Mouse (Mus musculus): ENCODE data around the gene Sf3b2. TPM values are rescaled to one million over a fixed set of nuclear protein-coding genes. Genes with fewer than 3 reads are reported as not detected.
A peak's percentile ranks its signal among the peaks of the same experiment; 100 is the strongest.

The Sf3b2 gene
- polyA plus RNA-seq, 1 experiment: 140 TPM

DNA sequence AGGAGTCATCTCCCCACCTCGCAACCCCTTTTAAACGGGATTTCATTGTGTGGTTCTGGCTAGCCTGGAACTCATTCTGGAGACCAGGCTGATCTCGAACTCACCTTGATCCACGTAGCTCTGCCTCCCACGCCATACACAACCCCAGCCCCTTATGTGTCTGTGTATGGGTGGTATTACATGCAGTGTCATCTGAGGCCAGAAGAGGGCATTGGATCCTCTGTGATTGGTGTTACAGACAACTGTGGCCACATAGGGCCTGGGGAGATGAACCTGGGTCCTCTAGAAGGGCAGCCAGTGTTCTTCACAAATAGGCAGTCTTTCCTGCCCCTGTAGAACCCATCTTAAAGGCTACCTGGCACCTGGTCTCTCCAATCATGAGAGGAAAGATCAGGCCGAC is 11.0 kb upstream of the Sf3b2 start:
- TF ChIP-seq POLR2A (IDR thresholded peaks at IDR 0.05; ENCODE audit: low read depth, low read length): no peak
- no peak for TF ChIP-seq CTCF (IDR thresholded peaks at IDR 0.05; ENCODE audit: borderline replicate concordance, insufficient read depth, low read length)

DNA sequence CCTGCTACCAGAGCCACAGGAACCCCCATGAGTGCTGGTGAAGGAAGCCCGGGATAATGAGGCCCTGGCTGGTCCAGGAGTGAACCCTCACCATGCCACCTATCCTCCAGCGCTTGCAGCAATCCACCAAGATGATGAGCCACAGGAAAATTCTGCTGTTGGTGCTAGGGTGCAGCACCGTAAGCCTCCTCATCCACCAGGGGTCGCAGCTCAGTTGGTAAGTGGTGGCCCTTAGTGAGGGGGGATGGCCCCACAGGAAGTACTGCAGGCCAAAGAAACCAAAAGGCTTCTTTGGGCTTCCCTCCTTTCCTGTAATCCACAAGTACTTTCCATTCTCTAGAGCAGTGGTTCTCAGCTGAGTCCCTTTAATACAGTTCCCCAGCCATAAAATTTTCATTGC is 7.2 kb upstream of the Sf3b2 start:
- Histone ChIP-seq H3K4me1 (ENCODE audit: control insufficient read depth, insufficient read depth, low read length) (no peaks in the 10 kb centered on the region), H3K27ac (ENCODE audit: insufficient read depth, low read length) (no peak overlapping the region), H3K4me3 (ENCODE audit: insufficient read depth, low read length) (no peak overlapping the region)
- TF ChIP-seq CTCF (IDR thresholded peaks at IDR 0.05; ENCODE audit: borderline replicate concordance, insufficient read depth, low read length) (peak; percentile 83; the same call in 1 of the 2 replicates), POLR2A (IDR thresholded peaks at IDR 0.05; ENCODE audit: low read depth, low read length) (no peak)

More for the DNA sequence above, 11.0 kb upstream of the Sf3b2 start:
- Histone ChIP-seq H3K27ac (ENCODE audit: insufficient read depth, low read length) (no peak overlapping the region), H3K4me1 (ENCODE audit: control insufficient read depth, insufficient read depth, low read length) (no peaks in the 10 kb centered on the region), H3K4me3 (ENCODE audit: insufficient read depth, low read length) (no peak overlapping the region)

DNA sequence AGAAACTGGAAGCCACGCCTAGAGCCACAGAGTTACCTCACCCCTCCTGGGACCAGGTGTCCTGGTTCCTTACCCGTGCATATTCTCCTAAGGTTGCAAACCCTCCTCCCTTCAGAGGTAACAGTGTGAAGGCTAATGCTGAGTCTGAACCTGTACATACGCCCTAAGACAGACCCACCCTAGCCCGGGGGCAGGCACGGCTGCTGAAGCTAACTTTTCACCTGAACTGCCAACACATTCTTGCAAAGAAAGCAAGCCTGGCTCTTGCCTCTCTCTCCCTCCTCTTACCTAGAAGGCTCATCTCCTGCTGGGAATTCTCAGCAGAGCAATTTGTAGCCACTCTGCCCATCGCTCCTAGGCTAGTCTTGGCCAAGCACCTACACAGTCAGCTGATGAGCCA is 5.3 kb upstream of the Sf3b2 start:
- no peak overlapping the region for H3K4me3 ChIP-seq (ENCODE audit: insufficient read depth, low read length)
- no peak overlapping the region for H3K27ac ChIP-seq (ENCODE audit: insufficient read depth, low read length)
- TF ChIP-seq POLR2A (IDR thresholded peaks at IDR 0.05; ENCODE audit: low read depth, low read length) (no peak), CTCF (IDR thresholded peaks at IDR 0.05; ENCODE audit: borderline replicate concordance, insufficient read depth, low read length) (no peak)
- H3K4me1 ChIP-seq (ENCODE audit: control insufficient read depth, insufficient read depth, low read length): no peaks in the 10 kb centered on the region

DNA sequence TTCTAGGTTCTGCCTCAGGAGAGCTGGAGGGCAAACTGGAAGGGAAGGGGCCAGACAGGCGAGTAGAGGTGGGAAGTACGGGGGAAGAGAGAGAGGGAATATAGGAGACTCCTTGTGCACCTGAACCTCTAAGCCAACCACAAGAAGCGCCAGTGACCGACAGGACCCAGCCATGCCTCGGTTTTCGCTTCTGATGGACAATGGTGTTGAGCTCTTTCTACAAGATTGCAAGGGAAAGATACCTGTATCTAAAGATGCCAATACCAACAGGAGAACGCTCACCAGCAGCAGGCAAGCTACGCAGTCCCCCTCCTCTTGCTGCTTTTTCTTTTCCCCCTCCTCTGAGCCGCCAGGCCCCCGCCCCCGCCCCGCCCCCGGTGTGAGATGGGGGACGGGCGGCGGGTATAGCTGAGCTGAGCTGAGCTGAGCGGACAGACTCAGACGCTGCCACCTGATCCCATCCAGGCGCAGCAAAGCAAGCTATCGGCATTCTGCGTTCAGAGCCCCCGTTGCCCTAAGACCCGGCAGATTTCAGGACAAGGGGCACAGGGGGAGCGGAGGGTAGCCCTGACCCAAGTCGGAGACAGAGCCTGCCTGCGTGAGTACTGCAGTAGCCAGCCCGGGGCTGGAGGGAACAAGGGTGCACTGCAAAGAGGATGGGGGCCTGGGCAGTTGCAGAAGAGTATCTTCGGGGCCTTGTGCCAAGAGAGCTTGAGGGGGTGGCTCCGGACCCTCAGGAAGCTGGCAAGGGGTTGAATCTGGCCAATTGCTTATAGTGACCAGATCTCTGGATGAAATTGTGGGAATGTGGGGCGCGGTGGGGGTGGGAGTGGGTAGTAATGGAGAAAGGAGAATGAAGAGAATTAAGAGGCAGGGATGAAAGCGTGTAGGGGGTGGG is 2.9 kb upstream of the Sf3b2 start, which contains the start of gene Gal3st3:
Gal3st3 (plus strand) TSS at position 429 of the 898 bp plus-strand sequence.
- TF ChIP-seq POLR2A (IDR thresholded peaks at IDR 0.05; ENCODE audit: low read depth, low read length) (no peak), CTCF (IDR thresholded peaks at IDR 0.05; ENCODE audit: borderline replicate concordance, insufficient read depth, low read length) (no peak)
- Histone ChIP-seq H3K4me1 (ENCODE audit: control insufficient read depth, insufficient read depth, low read length) (no peaks in the 10 kb centered on the region), H3K27ac (ENCODE audit: insufficient read depth, low read length) (no peak within 1 kb of the TSS), H3K4me3 (ENCODE audit: insufficient read depth, low read length) (no peak within 1 kb of the TSS)

DNA sequence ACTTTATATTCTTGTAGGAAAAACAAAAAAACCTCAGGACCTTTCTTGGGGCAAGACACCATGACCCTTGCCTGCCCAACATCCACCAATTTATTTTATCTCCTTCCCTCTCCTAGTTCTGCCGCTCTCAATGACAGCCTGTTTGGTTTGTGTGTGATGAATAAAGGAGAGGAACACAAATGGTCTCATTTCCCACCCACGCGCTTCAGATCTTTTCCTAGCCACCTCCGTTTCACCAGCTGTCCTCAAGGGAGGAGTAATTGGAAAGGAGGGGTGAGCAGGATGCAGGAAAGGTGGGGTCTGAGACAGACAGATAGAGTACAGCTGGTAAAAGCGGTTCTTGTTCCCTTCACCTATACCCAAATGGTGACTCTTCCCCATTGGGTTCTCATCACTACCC is 1.4 kb upstream of the Sf3b2 start:
- no peaks in the 10 kb centered on the region for H3K4me1 ChIP-seq (ENCODE audit: control insufficient read depth, insufficient read depth, low read length)
- H3K27ac ChIP-seq (ENCODE audit: insufficient read depth, low read length): no peak overlapping the region
- TF ChIP-seq CTCF (IDR thresholded peaks at IDR 0.05; ENCODE audit: borderline replicate concordance, insufficient read depth, low read length): no peak
- no peak for TF ChIP-seq POLR2A (IDR thresholded peaks at IDR 0.05; ENCODE audit: low read depth, low read length)
- H3K4me3 ChIP-seq (ENCODE audit: insufficient read depth, low read length): no peak overlapping the region

DNA sequence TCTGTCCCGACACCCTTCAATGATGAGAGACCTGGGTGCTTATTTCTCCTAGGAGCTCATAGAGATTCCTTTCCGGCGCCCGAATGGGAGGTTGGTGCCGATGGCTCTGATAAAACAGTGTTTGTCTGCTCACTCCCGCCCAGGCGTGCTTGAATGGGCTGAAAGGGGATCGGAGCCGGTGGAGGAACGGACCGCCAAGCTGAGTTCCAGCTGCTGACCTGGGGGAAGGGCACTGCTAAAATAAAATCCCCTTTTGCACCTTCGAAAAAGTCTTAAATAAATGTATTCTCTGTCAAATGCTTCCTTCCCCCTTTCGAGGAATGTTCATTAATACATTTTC is 451 bp upstream of the Sf3b2 start:
- TF ChIP-seq POLR2A (IDR thresholded peaks at IDR 0.05; ENCODE audit: low read depth, low read length) (no peak), CTCF (IDR thresholded peaks at IDR 0.05; ENCODE audit: borderline replicate concordance, insufficient read depth, low read length) (no peak)
- Histone ChIP-seq H3K4me3 (ENCODE audit: insufficient read depth, low read length) (peak overlapping the region; percentile 72), H3K27ac (ENCODE audit: insufficient read depth, low read length) (peak overlapping the region; percentile 38; the same call in 1 of the 2 replicates), H3K4me1 (ENCODE audit: control insufficient read depth, insufficient read depth, low read length) (no peaks in the 10 kb centered on the region)

DNA sequence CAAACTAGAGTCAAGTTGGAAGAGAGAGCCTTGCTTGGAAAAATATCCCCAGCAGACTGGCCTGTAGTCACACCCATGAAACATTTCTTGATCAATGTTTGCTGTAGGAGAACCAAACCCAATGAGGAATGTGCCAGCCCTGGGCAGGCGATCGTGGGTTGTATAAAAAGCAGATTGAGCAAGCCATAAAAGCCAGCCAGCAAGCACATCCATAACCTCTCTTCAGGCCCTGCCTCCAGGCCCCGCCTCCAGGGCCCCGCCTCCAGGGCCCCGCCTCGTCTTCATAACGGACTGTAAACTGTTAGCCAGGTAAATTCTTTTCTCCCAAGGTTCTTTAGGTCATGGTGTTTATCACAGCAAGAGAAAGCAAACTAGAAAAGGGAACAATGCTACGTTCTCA is 16.9 kb downstream of the Sf3b2 start:
- TF ChIP-seq CTCF (IDR thresholded peaks at IDR 0.05; ENCODE audit: borderline replicate concordance, insufficient read depth, low read length) (no peak), POLR2A (IDR thresholded peaks at IDR 0.05; ENCODE audit: low read depth, low read length) (no peak)

DNA sequence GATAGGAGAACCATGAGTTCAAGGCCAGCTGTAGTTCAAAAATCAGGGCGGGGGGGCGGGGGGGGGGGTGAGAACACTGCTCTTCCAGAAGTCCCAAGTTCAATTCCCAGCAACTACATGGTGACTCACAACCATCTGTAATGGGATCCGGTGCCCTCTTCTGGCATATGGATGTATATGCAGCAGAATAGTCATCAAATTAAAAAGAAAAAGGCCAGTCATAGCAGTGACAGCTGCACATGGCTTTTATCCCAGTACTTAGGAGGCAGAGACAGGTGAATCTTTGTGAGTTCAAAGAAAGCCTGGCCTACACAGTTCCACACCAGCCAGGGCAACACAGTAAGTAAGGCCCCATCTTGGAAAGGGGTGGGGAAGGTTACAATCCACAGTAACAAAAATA is 18.1 kb downstream of the Sf3b2 start:
- Histone ChIP-seq H3K27ac (ENCODE audit: insufficient read depth, low read length) (no peak overlapping the region), H3K4me3 (ENCODE audit: insufficient read depth, low read length) (no peak overlapping the region), H3K4me1 (ENCODE audit: control insufficient read depth, insufficient read depth, low read length) (no peaks in the 10 kb centered on the region)
- no peak for TF ChIP-seq POLR2A (IDR thresholded peaks at IDR 0.05; ENCODE audit: low read depth, low read length)

More for the DNA sequence above, 16.9 kb downstream of the Sf3b2 start:
- no peaks in the 10 kb centered on the region for H3K4me1 ChIP-seq (ENCODE audit: control insufficient read depth, insufficient read depth, low read length)
- H3K4me3 ChIP-seq (ENCODE audit: insufficient read depth, low read length): no peak overlapping the region
- H3K27ac ChIP-seq (ENCODE audit: insufficient read depth, low read length): no peak overlapping the region

DNA sequence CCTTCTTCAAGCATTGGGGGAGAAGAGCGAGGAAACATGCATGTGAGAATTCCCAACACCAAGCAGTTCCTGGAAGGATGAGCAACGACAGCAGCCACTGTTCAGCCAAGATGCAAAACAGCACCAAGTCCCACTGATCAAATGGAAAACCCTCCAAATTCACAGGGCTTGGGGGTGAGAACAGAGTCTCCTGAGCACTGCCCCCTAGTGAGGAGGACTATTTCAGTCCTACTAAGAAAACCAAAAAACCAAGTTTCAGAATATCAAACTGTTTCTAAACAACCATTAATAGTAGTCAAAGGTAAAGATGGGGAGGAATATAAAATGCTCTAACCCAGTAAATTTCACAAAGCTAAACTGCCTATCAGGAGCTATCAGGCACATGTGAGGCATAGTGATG is 18.7 kb downstream of the Sf3b2 start:
- Histone ChIP-seq H3K4me3 (ENCODE audit: insufficient read depth, low read length) (no peak overlapping the region), H3K27ac (ENCODE audit: insufficient read depth, low read length) (no peak overlapping the region), H3K4me1 (ENCODE audit: control insufficient read depth, insufficient read depth, low read length) (peaks cover under 1% of the 10 kb centered on the region; the same call in 1 of the 2 replicates)
- TF ChIP-seq CTCF (IDR thresholded peaks at IDR 0.05; ENCODE audit: borderline replicate concordance, insufficient read depth, low read length) (no peak), POLR2A (IDR thresholded peaks at IDR 0.05; ENCODE audit: low read depth, low read length) (no peak)

DNA sequence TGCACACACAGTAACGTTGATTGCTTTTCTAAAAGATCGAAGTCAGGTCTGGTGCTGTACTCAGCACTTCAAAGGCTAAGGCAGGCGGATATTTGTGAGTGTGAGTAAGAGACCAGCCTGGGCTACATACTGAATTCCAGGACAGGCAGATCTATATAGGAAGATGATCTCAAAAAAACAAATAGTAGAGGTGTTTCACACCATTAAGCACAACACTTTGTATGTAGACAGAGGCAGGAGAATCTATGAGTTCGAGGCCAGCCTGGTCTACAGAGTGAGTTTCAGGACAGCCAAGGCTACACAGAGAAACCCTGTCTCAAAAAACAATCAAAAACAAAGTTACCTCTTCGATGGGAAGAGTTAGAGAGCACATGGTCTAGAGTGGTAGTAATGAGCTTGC is 19.5 kb downstream of the Sf3b2 start:
- Histone ChIP-seq H3K27ac (ENCODE audit: insufficient read depth, low read length) (no peak overlapping the region), H3K4me1 (ENCODE audit: control insufficient read depth, insufficient read depth, low read length) (peaks cover 3% of the 10 kb centered on the region; the same call in 1 of the 2 replicates)
- TF ChIP-seq CTCF (IDR thresholded peaks at IDR 0.05; ENCODE audit: borderline replicate concordance, insufficient read depth, low read length) (no peak), POLR2A (IDR thresholded peaks at IDR 0.05; ENCODE audit: low read depth, low read length) (no peak)

More for the DNA sequence above, 19.5 kb downstream of the Sf3b2 start:
- H3K4me3 ChIP-seq (ENCODE audit: insufficient read depth, low read length): no peak overlapping the region
